Mouse (Mus musculus) ES-Bruce4 (cell line): ENCODE measurements around the gene Mef2a. TPM values are rescaled to one million over a fixed set of nuclear protein-coding genes. Genes with fewer than 3 reads are reported as not detected.
"Not testable (repeated sequence)": the region's sequence is repeated elsewhere in the genome, so short reads cannot be mapped to it uniquely, and the experiment has no call there.

Experiments used
- H3K27ac ChIP-seq: 2 replicates; pipeline ENCODE4 v1.5.1; 2012; ENCODE audit warnings: low read length, inconsistent platforms; ENCODE audit not compliant: insufficient read depth
- H3K27me3 ChIP-seq: 2 replicates; pipeline ENCODE4 v1.6.1; 2012; ENCODE audit warnings: mild to moderate bottlenecking, low read length, inconsistent platforms; ENCODE audit not compliant: control insufficient read depth, poor library complexity, insufficient read depth, severe bottlenecking
- H3K36me3 ChIP-seq: 2 replicates; pipeline ENCODE4 v1.6.1; 2012; ENCODE audit warnings: inconsistent platforms, mild to moderate bottlenecking, low read length, moderate library complexity; ENCODE audit not compliant: control insufficient read depth, poor library complexity, insufficient read depth, severe bottlenecking
- H3K4me1 ChIP-seq: one replicate; pipeline ENCODE4 v1.8.1; 2011; ENCODE audit warnings: low read length; ENCODE audit not compliant: control insufficient read depth, insufficient read depth
- H3K4me3 ChIP-seq: 2 replicates; pipeline ENCODE4 v1.5.1; 2011; ENCODE audit warnings: low read depth, mild to moderate bottlenecking, low read length
- H3K9ac ChIP-seq: 2 replicates; pipeline ENCODE4 v1.6.1; 2012; ENCODE audit warnings: low read depth, mild to moderate bottlenecking, inconsistent platforms; ENCODE audit not compliant: poor library complexity, severe bottlenecking
- H3K9me3 ChIP-seq: replicated peaks from 2 replicates; pipeline ENCODE4 v1.6.1; 2012; ENCODE audit warnings: mild to moderate bottlenecking, low read length, inconsistent platforms; ENCODE audit not compliant: control insufficient read depth, poor library complexity, insufficient read depth, severe bottlenecking
- CTCF ChIP-seq: IDR thresholded peaks from one replicate; pipeline ENCODE4 v1.8.1; 2011; ENCODE audit warnings: low read depth, low read length
- EP300 ChIP-seq: IDR thresholded peaks from 2 replicates; pipeline ENCODE4 v1.6.1; 2011; ENCODE audit warnings: low read depth, low read length; ENCODE audit not compliant: insufficient read depth
- POLR2A ChIP-seq: IDR thresholded peaks from one replicate; pipeline ENCODE4 v1.8.1; 2011; ENCODE audit warnings: low read length; ENCODE audit not compliant: insufficient read depth
- polyA plus RNA-seq: library from polyadenylated mRNA; stranded (reverse); fragments of >200 nt; gene quantifications from 2 replicates; pipeline ENCODE4 v1.2.4, GENCODE M21; 2011; ENCODE audit warnings: low read depth; ENCODE audit not compliant: missing spikeins, insufficient read depth, insufficient read length

Mef2a gene
- polyA plus RNA-seq, 1 experiment = 29.5 TPM

GRCm38 (mm10) chr7:67296419-67296818 is 76.2 kb downstream of the Mef2a start:
- Histone ChIP-seq H3K27ac (no peak overlapping the region), H3K9me3 (no peaks in the 10 kb centered on the region), H3K4me3 (no peak overlapping the region), H3K36me3 (no peaks in the 10 kb centered on the region), H3K9ac (no peak overlapping the region), H3K4me1 (no peaks in the 10 kb centered on the region), H3K27me3 (no peaks in the 10 kb centered on the region)
- no peak for TF ChIP-seq EP300
- TF ChIP-seq CTCF = no peak
- no peak for TF ChIP-seq POLR2A

- Histone ChIP-seq H3K36me3 (no peaks in the 10 kb centered on the region), H3K9me3 (no peaks in the 10 kb centered on the region), H3K27me3 (no peaks in the 10 kb centered on the region), H3K4me3 (no peak overlapping the region), H3K27ac (no peak overlapping the region), H3K4me1 (no peaks in the 10 kb centered on the region), H3K9ac (no peak overlapping the region)
- TF ChIP-seq EP300 (no peak), POLR2A (no peak), CTCF (no peak)
These were observed 81.3 kb downstream of the Mef2a start for GRCm38 (mm10) chr7:67291356-67291755.

GRCm38 (mm10) chr7:67287456-67287855 is 85.2 kb downstream of the Mef2a start:
- Histone ChIP-seq H3K27me3 (no peaks in the 10 kb centered on the region), H3K36me3 (no peaks in the 10 kb centered on the region), H3K27ac (no peak overlapping the region), H3K9me3 (no peaks in the 10 kb centered on the region), H3K4me3 (no peak overlapping the region), H3K9ac (no peak overlapping the region), H3K4me1 (no peaks in the 10 kb centered on the region)
- TF ChIP-seq CTCF = no peak

- Histone ChIP-seq H3K4me3 (no peak overlapping the region), H3K9me3 (no peaks in the 10 kb centered on the region), H3K27me3 (no peaks in the 10 kb centered on the region), H3K4me1 (no peaks in the 10 kb centered on the region), H3K36me3 (no peaks in the 10 kb centered on the region), H3K27ac (no peak overlapping the region), H3K9ac (no peak overlapping the region)
- TF ChIP-seq POLR2A = no peak
- no peak for TF ChIP-seq EP300
- TF ChIP-seq CTCF = no peak
These were observed 89.1 kb downstream of the Mef2a start for GRCm38 (mm10) chr7:67283581-67283980.

- not testable (repeated sequence) for H3K9me3 ChIP-seq, H3K4me3 ChIP-seq, H3K4me1 ChIP-seq, H3K27ac ChIP-seq, H3K27me3 ChIP-seq, H3K36me3 ChIP-seq, H3K9ac ChIP-seq
These were observed 102.2 kb downstream of the Mef2a start for GRCm38 (mm10) chr7:67270447-67270846.

- no peaks in the 10 kb centered on the region for H3K36me3 ChIP-seq
- H3K4me1 ChIP-seq = no peaks in the 10 kb centered on the region
- TF ChIP-seq CTCF (no peak), EP300 (no peak), POLR2A (no peak)
- no peaks in the 10 kb centered on the region for H3K9me3 ChIP-seq
- H3K9ac ChIP-seq = no peak overlapping the region
- H3K27ac ChIP-seq = no peak overlapping the region
- no peaks in the 10 kb centered on the region for H3K27me3 ChIP-seq
- H3K4me3 ChIP-seq = no peak overlapping the region
These were observed 112.7 kb downstream of the Mef2a start for GRCm38 (mm10) chr7:67259828-67260563.
